Mouse (Mus musculus) MEL (cell line): ENCODE data around the gene Polr1a. TPM values are rescaled to one million over a fixed set of nuclear protein-coding genes. Genes with fewer than 3 reads are reported as not detected.

Source experiments
- DNase-seq: peaks from one replicate; pipeline ENCODE4 v3.0.0; 2011; ENCODE audit warnings: low read depth, low spot score
- H3K27ac ChIP-seq: 2 replicates; pipeline ENCODE4 v1.5.1; 2012; ENCODE audit warnings: low read depth, mild to moderate bottlenecking, control low read depth, low read length, moderate library complexity; ENCODE audit not compliant: control insufficient read depth
- H3K27me3 ChIP-seq, 2 experiments: fragments of 150-350 bp in 1 of 2; sonication (generic) in 1 of 2; 2 replicates each; pipeline ENCODE4 v1.6.1; 2012; ENCODE audit warnings: low read length in 2 of 2, mild to moderate bottlenecking in 2 of 2, improper control_type of control experiment in 1 of 2, moderate library complexity in 1 of 2; ENCODE audit not compliant: insufficient read depth in 2 of 2, control insufficient read depth in 1 of 2
- H3K36me3 ChIP-seq, 2 experiments: 2 replicates each; pipeline ENCODE4 v1.6.1; 2012 to 2014; ENCODE audit warnings: low read length in 2 of 2, improper control_type of control experiment in 1 of 2, inconsistent platforms in 1 of 2, mild to moderate bottlenecking in 1 of 2; ENCODE audit not compliant: insufficient read depth in 2 of 2, control insufficient read depth in 1 of 2
- H3K4me1 ChIP-seq, 2 experiments: fragments of 150-350 bp in 1 of 2; sonication (generic) in 1 of 2; 2 replicates each; pipeline ENCODE4 v1.6.1; 2012; ENCODE audit warnings: low read length in 2 of 2, improper control_type of control experiment in 1 of 2, mild to moderate bottlenecking in 1 of 2; ENCODE audit not compliant: insufficient read depth in 2 of 2, control insufficient read depth in 1 of 2
- H3K4me3 ChIP-seq, 2 experiments: fragments of 150-350 bp in 1 of 2; sonication (generic) in 1 of 2; 2 replicates each; pipeline ENCODE4 v1.5.1; 2012; ENCODE audit warnings: low read depth in 2 of 2, low read length in 2 of 2, mild to moderate bottlenecking in 2 of 2, moderate library complexity in 2 of 2, control low read depth in 1 of 2, improper control_type of control experiment in 1 of 2; ENCODE audit not compliant: control insufficient read depth in 1 of 2, insufficient read depth in 1 of 2
- H3K79me2 ChIP-seq: 2 replicates; pipeline ENCODE4 v1.6.1; 2012; ENCODE audit warnings: mild to moderate bottlenecking, low read length, moderate library complexity; ENCODE audit not compliant: control insufficient read depth, poor library complexity, insufficient read depth
- H3K9ac ChIP-seq: 2 replicates; pipeline ENCODE4 v1.6.1; 2012; ENCODE audit warnings: low read depth, mild to moderate bottlenecking, control low read depth, low read length, moderate library complexity; ENCODE audit not compliant: control insufficient read depth, poor library complexity, severe bottlenecking
- H3K9me3 ChIP-seq: fragments of 150-350 bp; sonication (generic); replicated peaks from 2 replicates; pipeline ENCODE4 v1.6.1; 2012; ENCODE audit warnings: mild to moderate bottlenecking, low read length, improper control_type of control experiment, moderate library complexity; ENCODE audit not compliant: insufficient read depth
- CHD2 ChIP-seq: IDR thresholded peaks from 2 replicates; pipeline ENCODE4 v1.6.1; 2011; ENCODE audit warnings: low read length, improper control_type of control experiment
- CTCF ChIP-seq, 3 experiments: IDR thresholded peaks in 2 of 3; conservative IDR thresholded peaks in 1 of 3; 2 replicates each; pipeline ENCODE4 v1.5.1; 2011 to 2012; ENCODE audit warnings: low read length in 3 of 3, low read depth in 2 of 3, mild to moderate bottlenecking in 2 of 3, improper control_type of control experiment in 1 of 3, inconsistent platforms in 1 of 3, mixed read lengths in 1 of 3, moderate library complexity in 1 of 3; ENCODE audit not compliant: control insufficient read depth in 1 of 3, insufficient read depth in 1 of 3, poor library complexity in 1 of 3, severe bottlenecking in 1 of 3
- GATA1 ChIP-seq: IDR thresholded peaks from 2 replicates; pipeline ENCODE4 v1.6.1; 2011; ENCODE audit warnings: low read depth, low read length, improper control_type of control experiment
- HCFC1 ChIP-seq: IDR thresholded peaks from 2 replicates; pipeline ENCODE4 v1.6.1; 2012; ENCODE audit warnings: low read depth, mild to moderate bottlenecking, inconsistent platforms, low read length, improper control_type of control experiment, moderate library complexity
- MAFK ChIP-seq: IDR thresholded peaks from 2 replicates; pipeline ENCODE4 v1.6.1; 2011; ENCODE audit warnings: low read depth, mild to moderate bottlenecking, low read length, improper control_type of control experiment, borderline replicate concordance
- POLR2AphosphoS2 ChIP-seq: IDR thresholded peaks from 2 replicates; pipeline ENCODE4 v1.6.1; 2011; ENCODE audit warnings: low read length, improper control_type of control experiment
- SIN3A ChIP-seq: IDR thresholded peaks from 2 replicates; pipeline ENCODE4 v1.6.1; 2012; ENCODE audit warnings: low read length, improper control_type of control experiment, inconsistent platforms
- polyA plus RNA-seq, 2 experiments: library from polyadenylated mRNA; stranded (reverse) in 1 of 2; unstranded in 1 of 2; fragments of >175 nt in 1 of 2; fragments of >200 nt in 1 of 2; gene quantifications; 2 replicates each; pipeline versions ENCODE4 v1.2.1 to v1.2.4; 2012; ENCODE audit warnings: low replicate concordance in 2 of 2, low read depth in 1 of 2; ENCODE audit not compliant: insufficient read length in 2 of 2, insufficient read depth in 1 of 2, missing spikeins in 1 of 2
- total RNA-seq: library from RNA; depleted of rRNA; stranded (reverse); fragments of 300-350 nt; gene quantifications from 2 replicates; pipeline ENCODE4 v1.2.3, GENCODE M21; 2012

Polr1a gene
- total and polyA plus RNA-seq, 3 experiments = 68.4 to 211 (median 105) TPM

DNA sequence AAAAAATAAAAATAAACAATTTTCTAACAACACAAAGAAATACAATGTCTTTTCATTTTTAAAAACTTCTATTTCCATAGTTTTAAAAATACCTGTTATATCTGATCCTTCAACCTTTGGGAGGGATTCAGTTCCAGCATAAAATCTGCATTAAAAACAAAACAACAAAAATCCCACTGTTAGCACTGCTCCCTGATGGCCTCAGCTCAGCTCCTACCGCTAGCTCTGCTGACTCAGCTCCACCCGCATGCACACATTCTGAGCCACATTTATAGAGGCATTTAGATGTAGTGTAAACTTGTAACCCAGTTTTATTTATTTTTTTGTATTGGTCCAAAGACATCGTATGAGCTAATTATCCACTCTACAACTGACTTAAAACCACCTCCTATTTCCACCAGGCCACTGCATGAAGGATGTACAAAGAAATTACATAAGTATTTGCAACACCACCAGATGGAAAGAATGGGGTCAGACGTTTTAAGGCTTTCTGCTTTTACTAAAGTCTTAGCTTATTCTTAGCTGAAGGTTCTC is 1.1 kb upstream of the Polr1a start:
- H3K36me3 ChIP-seq = peaks cover 18 to 29% of the 10 kb centered on the region in 2 experiments

DNA sequence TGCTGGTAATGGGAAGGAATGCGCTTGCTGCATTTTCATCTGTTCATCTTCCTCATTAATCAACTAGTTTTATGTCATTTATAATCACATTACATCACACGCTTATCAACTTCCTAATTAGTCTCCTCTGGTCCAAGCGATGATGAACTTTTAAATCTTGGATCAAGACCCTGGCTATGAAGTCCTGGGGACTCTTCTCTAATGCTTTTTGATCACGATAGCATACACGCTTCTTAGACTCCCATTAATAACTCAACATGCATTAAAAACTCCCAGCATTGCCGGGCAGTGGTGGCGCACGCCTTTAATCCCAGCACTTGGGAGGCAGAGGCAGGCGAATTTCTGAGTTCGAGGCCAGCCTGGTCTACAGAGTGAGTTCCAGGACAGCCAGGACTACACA is 531 bp downstream of the Polr1a start:
- Histone ChIP-seq H3K27me3 (no peaks in the 10 kb centered on the region), H3K9me3 (no peaks in the 10 kb centered on the region), H3K4me1 (peaks cover 3% of the 10 kb centered on the region in 2 experiments; a peak in 2 of 4 replicates), H3K27ac (peak overlapping the region; percentile 1; the same call in 1 of the 2 replicates), H3K36me3 (peaks cover 18 to 21% of the 10 kb centered on the region in 2 experiments), H3K4me3 (peak overlapping the region; percentile 94 to 98), H3K79me2 (peaks cover 44% of the 10 kb centered on the region), H3K9ac (peak overlapping the region; percentile 51)
- TF ChIP-seq HCFC1 (no peak), GATA1 (0 out of 2 replicates have a peak, but pooled peaks have one; percentile 7), CTCF (IDR thresholded peaks at IDR 0.05 in 2 of 3, conservative IDR thresholded peaks at IDR 0.05 in 1 of 3; ENCODE audit: control insufficient read depth in 1 of 3, insufficient read depth in 1 of 3, low read depth in 2 of 3, low read length in 3 of 3, poor library complexity in 1 of 3, severe bottlenecking in 1 of 3) (0 out of 6 replicates have a peak, but pooled peaks of 1 of the 3 experiments have one; percentile 1), POLR2AphosphoS2 (no peak)
- DNase-seq = no peak

More for the DNA sequence above, 1.1 kb upstream of the Polr1a start:
- Histone ChIP-seq H3K27me3 (no peaks in the 10 kb centered on the region), H3K9me3 (no peaks in the 10 kb centered on the region), H3K4me1 (peaks cover 3% of the 10 kb centered on the region in 2 experiments; a peak in 2 of 4 replicates), H3K4me3 (peak overlapping the region; percentile 94 to 98), H3K79me2 (peaks cover 48% of the 10 kb centered on the region), H3K27ac (peak overlapping the region; percentile 62), H3K9ac (peak overlapping the region; percentile 84)
- DNase-seq = peak; percentile 67
- no peak for TF ChIP-seq POLR2AphosphoS2
- peak; percentile 87; the same call in 1 of the 2 replicates for TF ChIP-seq MAFK
- TF ChIP-seq CTCF (IDR thresholded peaks at IDR 0.05 in 2 of 3, conservative IDR thresholded peaks at IDR 0.05 in 1 of 3; ENCODE audit: control insufficient read depth in 1 of 3, insufficient read depth in 1 of 3, low read depth in 2 of 3, low read length in 3 of 3, poor library complexity in 1 of 3, severe bottlenecking in 1 of 3) = no peak

DNA sequence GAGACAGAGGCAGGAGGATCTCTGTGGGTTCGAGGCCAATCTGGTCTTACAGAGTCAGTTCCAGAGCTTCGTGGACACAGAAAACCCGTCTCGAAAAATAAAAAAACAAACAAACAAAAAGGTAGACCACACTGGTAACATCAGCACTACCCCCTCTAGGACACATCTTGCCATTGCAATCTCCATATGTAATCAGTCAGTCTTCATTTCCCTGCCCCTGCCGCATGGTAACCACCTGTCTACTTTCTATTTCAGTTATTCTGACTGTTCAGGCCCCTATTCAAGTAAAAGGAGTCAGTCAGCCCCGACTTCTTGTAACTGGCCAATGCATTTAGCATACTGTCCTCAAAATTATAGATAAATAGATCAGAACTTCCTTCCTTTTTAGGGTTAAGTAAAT is 987 bp downstream of the Polr1a start:
- peak; percentile 67 for DNase-seq
- TF ChIP-seq CHD2 (no peak), CTCF (IDR thresholded peaks at IDR 0.05 in 2 of 3, conservative IDR thresholded peaks at IDR 0.05 in 1 of 3; ENCODE audit: control insufficient read depth in 1 of 3, insufficient read depth in 1 of 3, low read depth in 2 of 3, low read length in 3 of 3, poor library complexity in 1 of 3, severe bottlenecking in 1 of 3) (peak in 2 of 3 experiments; percentile 16 to 21; a peak in 4 of 6 replicates), SIN3A (peak; percentile 23; the same call in 1 of the 2 replicates)
- H3K4me1 ChIP-seq = peaks cover 3% of the 10 kb centered on the region in 2 experiments; a peak in 2 of 4 replicates
- no peaks in the 10 kb centered on the region for H3K9me3 ChIP-seq
- no peaks in the 10 kb centered on the region for H3K27me3 ChIP-seq
- H3K9ac ChIP-seq = peak overlapping the region; percentile 51
- peaks cover 18 to 22% of the 10 kb centered on the region in 2 experiments for H3K36me3 ChIP-seq
- peak overlapping the region; percentile 1; the same call in 1 of the 2 replicates for H3K27ac ChIP-seq
- peak overlapping the region; percentile 94 to 98 for H3K4me3 ChIP-seq
- H3K79me2 ChIP-seq = peaks cover 43% of the 10 kb centered on the region
